Mouse (Mus musculus) erythroblast, adult 5-6 weeks (primary cell): ENCODE measurements around the gene Taf1d. TPM values are rescaled to one million over a fixed set of nuclear protein-coding genes. Genes with fewer than 3 reads are reported as not detected.
"Not testable (repeated sequence)": the region's sequence is repeated elsewhere in the genome, so short reads cannot be mapped to it uniquely, and the experiment has no call there.

ENCODE experiments used
- ATAC-seq: replicated peaks from 2 replicates; pipeline ENCODE4 v1.8.0; 2016; ENCODE audit warnings: moderate number of reproducible peaks, mild to moderate bottlenecking, moderate TSS enrichment, inconsistent platforms; ENCODE audit not compliant: poor library complexity, low FRiP score, severe bottlenecking
- total RNA-seq, 2 experiments: library from RNA; stranded (forward) in 1 of 2; stranded (reverse) in 1 of 2; fragments of 150-400 nt in 1 of 2; fragments of 200-764, 138-1000 nt in 1 of 2; gene quantifications; 2 replicates each; pipeline versions ENCODE4 v1.2.3 to v1.2.4; 2015 to 2017; ENCODE audit warnings: low replicate concordance in 2 of 2

Gene Taf1d
- total RNA-seq (2015; ENCODE audit: low replicate concordance) (92.0 and 139 TPM in 2 replicates), total RNA-seq (2017; ENCODE audit: low replicate concordance) (429 and 577 TPM in 2 replicates)

- peak; percentile 99 for ATAC-seq
Observed at GRCm38 (mm10) chr9:15305503-15306397, at the start of gene Taf1d. Taf1d (plus strand) TSS chr9:15306214.

- ATAC-seq, result no peak
Observed at GRCm38 (mm10) chr9:15256214-15256613, 49.8 kb upstream of the Taf1d start.

GRCm38 (mm10) chr9:15261980-15262379 is 44.0 kb upstream of the Taf1d start:
- no peak for ATAC-seq

GRCm38 (mm10) chr9:15263487-15263886 is 42.5 kb upstream of the Taf1d start:
- ATAC-seq, result no peak

GRCm38 (mm10) chr9:15273981-15274380 is 32.0 kb upstream of the Taf1d start:
- no peak for ATAC-seq

- ATAC-seq, result no peak
Observed at GRCm38 (mm10) chr9:15276855-15277254, 29.2 kb upstream of the Taf1d start.

- ATAC-seq, result no peak
Observed at GRCm38 (mm10) chr9:15278343-15278742, 27.7 kb upstream of the Taf1d start.

- no peak for ATAC-seq
Observed at GRCm38 (mm10) chr9:15279139-15279648, 26.8 kb upstream of the Taf1d start.

- peak; percentile 99 for ATAC-seq
Observed at GRCm38 (mm10) chr9:15279649-15280490, 26.1 kb upstream of the Taf1d start, which contains the start of gene Med17. Med17 (minus strand) TSS chr9:15279931.

GRCm38 (mm10) chr9:15280491-15280879 is 25.5 kb upstream of the Taf1d start:
- ATAC-seq, result peak; percentile 27

- 0 out of 2 replicates have a peak, but pooled peaks have one; percentile 24 for ATAC-seq
Observed at GRCm38 (mm10) chr9:15285443-15285842, 20.6 kb upstream of the Taf1d start.

- no peak for ATAC-seq
Observed at GRCm38 (mm10) chr9:15287846-15288245, 18.2 kb upstream of the Taf1d start.

- ATAC-seq, result no peak
Observed at GRCm38 (mm10) chr9:15288402-15288801, 17.6 kb upstream of the Taf1d start.

- ATAC-seq, result no peak
Observed at GRCm38 (mm10) chr9:15289251-15289650, 16.8 kb upstream of the Taf1d start.

GRCm38 (mm10) chr9:15297112-15297511 is 8.9 kb upstream of the Taf1d start:
- ATAC-seq, result no peak

- ATAC-seq, result no peak
Observed at GRCm38 (mm10) chr9:15298451-15298850, 7.6 kb upstream of the Taf1d start.

- ATAC-seq, result no peak
Observed at GRCm38 (mm10) chr9:15300056-15300455, 6.0 kb upstream of the Taf1d start.

- ATAC-seq, result no peak
Observed at GRCm38 (mm10) chr9:15301399-15301798, 4.6 kb upstream of the Taf1d start.

- ATAC-seq, result not testable (repeated sequence)
Observed at GRCm38 (mm10) chr9:15302006-15302405, 4.0 kb upstream of the Taf1d start.

- ATAC-seq, result no peak
Observed at GRCm38 (mm10) chr9:15302881-15303280, 3.1 kb upstream of the Taf1d start.
